Mouse (Mus musculus) limb, embryonic 10.5 days (tissue): ENCODE data around the gene Ncoa3. TPM values are rescaled to one million over a fixed set of nuclear protein-coding genes. Genes with fewer than 3 reads are reported as not detected.

Experiments
- DNase-seq: peaks from one replicate; pipeline ENCODE4 v3.0.0-alpha.2; 2017; ENCODE audit warnings: low spot score
- H3K27ac ChIP-seq: fragments of 300-500 bp; sonication (generic); 2 replicates; pipeline ENCODE4 v1.5.1; 2016; ENCODE audit warnings: mild to moderate bottlenecking
- H3K27me3 ChIP-seq: fragments of 300-500 bp; sonication (generic); 2 replicates; pipeline ENCODE4 v1.6.1; 2016; ENCODE audit warnings: low read depth, mild to moderate bottlenecking; ENCODE audit not compliant: poor library complexity, severe bottlenecking
- H3K36me3 ChIP-seq: fragments of 300-500 bp; sonication (generic); 2 replicates; pipeline ENCODE4 v1.6.1; 2016; ENCODE audit warnings: mild to moderate bottlenecking, moderate library complexity
- H3K4me1 ChIP-seq: fragments of 300-500 bp; sonication (generic); 2 replicates; pipeline ENCODE4 v1.6.1; 2016
- H3K4me3 ChIP-seq: fragments of 300-500 bp; sonication (generic); 2 replicates; pipeline ENCODE4 v1.5.1; 2016; ENCODE audit warnings: mild to moderate bottlenecking, moderate library complexity
- H3K9me3 ChIP-seq: fragments of 300-500 bp; sonication (generic); replicated peaks from 2 replicates; pipeline ENCODE4 v1.6.1; 2016; ENCODE audit warnings: mild to moderate bottlenecking
- WGBS: fragments of 180-500 bp; shearing (Covaris S2); methylation state at CpG from one replicate; pipeline ENCODE4 v1.1.7; 2016; 5-methylcytosine and 5-hydroxymethylcytosine counted together
- polyA plus RNA-seq: library from polyadenylated mRNA; unstranded; fragments of >200 nt; fragmentation: Nextera tagmentation; extraction: Ambion mirVana; gene quantifications from 2 replicates; pipeline ENCODE4 v1.2.1, GENCODE M21; 2016

Ncoa3 gene
- polyA plus RNA-seq, 1 experiment from 2014 or later, result 15.5 TPM

DNA sequence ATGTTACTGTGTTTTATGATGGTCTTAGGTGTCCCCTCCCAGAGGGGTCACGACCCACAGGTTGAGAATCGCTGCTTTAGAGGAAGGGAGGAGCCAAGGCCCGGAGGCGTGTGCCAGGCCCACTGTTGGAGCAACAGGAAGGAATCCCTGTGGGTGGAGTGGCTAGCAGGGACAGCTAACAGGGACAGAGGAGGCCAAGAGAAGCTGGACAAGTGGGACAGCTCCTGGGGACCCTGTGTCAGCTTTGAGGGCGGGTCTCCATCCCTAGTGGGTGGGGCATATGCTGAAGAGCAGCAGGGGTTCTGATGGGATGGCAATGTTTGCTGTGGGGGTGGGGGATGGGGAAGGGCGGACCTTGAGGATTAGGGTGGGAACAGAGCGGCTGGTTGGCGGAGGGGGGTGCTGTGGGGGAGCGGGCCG lies 119.4 kb downstream of the Ncoa3 start:
- Histone ChIP-seq H3K4me1 (peaks cover 36% of the 10 kb centered on the region), H3K36me3 (peaks cover 94% of the 10 kb centered on the region), H3K9me3 (no peaks in the 10 kb centered on the region), H3K27me3 (no peaks in the 10 kb centered on the region), H3K4me3 (no peak overlapping the region), H3K27ac (no peak overlapping the region)
- no peak for DNase-seq
- WGBS, result 60% methylated on average over 10 of the region's 10 CpGs

DNA sequence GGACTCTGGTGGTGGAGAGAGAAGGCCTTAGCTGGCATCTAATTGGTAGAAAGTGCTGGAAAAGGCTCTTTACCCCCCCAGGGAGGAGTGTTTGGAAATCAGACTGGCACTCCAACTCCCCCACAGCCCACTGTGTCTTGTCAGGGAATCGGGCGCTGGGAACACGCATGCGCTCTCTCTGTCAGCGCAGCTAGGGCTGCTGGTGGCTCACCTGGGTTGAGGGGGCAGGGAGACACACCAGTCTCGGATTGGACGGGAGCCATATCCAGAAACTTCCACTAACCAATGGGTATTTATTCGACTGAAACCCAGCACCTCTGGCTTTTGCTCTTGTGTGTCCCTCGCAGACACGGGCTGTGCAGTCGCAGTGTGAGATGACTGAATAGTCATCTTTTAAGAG lies 120.5 kb downstream of the Ncoa3 start:
- no peaks in the 10 kb centered on the region for H3K9me3 ChIP-seq
- H3K27me3 ChIP-seq, result no peaks in the 10 kb centered on the region
- H3K36me3 ChIP-seq, result peaks cover 94% of the 10 kb centered on the region
- 92% methylated on average over 11 of the region's 11 CpGs for WGBS
- DNase-seq, result no peak
- H3K27ac ChIP-seq, result 0 out of 2 replicates have a peak overlapping the region, but pooled peaks have one; percentile 16
- no peak overlapping the region for H3K4me3 ChIP-seq
- H3K4me1 ChIP-seq, result peaks cover 36% of the 10 kb centered on the region

DNA sequence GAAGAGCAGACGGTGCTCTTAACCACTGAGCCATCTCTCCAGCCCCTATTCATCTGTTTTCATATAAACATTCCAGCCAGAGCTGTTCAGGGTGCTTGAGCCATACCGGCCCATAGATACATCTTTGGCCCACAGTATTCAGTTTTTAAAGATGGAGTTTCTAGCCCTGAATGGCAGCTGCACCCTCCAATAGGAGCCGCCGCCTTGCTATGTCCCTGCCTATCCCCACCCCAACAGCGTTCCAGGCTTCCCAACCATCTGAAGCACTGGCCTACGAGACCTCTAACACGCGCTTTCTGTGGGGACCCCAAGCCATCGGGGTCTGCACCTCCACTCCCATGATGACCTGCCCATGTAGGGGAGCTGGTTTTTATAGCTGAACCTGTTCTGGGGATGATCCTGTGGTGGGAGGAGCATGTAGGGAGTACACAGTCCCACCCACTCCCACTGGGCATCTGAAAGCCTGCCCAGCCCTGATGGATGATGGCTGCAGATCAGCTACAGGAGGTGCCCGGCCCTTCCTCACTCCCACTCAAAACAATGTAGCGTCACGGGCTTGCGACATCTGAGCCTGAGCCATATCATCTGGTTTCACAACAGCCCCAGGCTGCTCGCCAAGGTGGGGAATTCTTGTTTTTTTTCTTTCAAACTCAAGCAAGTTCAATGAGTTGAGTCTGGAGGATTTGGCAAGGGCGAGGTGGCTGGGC lies 123.3 kb downstream of the Ncoa3 start:
- H3K4me3 ChIP-seq, result no peak overlapping the region
- H3K27me3 ChIP-seq, result no peaks in the 10 kb centered on the region
- H3K9me3 ChIP-seq, result no peaks in the 10 kb centered on the region
- 95% methylated on average over 15 of the region's 15 CpGs for WGBS
- H3K4me1 ChIP-seq, result peaks cover 21% of the 10 kb centered on the region
- H3K27ac ChIP-seq, result no peak overlapping the region
- H3K36me3 ChIP-seq, result peaks cover 99% of the 10 kb centered on the region
- DNase-seq, result no peak

DNA sequence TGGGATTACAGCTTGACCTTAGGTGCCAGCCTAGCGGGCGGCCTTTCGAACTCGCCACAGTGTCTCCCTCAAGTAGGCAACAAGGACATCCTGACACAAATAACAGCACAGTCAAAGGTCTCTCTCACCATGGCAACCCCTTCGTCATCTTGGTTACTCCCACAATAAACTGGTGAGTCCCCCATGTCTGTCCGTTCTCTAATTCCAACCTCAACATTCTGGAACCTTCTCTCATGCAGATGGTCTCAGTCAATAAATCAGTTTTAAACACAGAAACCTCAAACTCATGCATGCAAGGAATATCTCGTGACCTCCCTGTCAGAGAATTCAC lies 123.8 kb downstream of the Ncoa3 start:
- no peak for DNase-seq
- Histone ChIP-seq H3K4me1 (peaks cover 18% of the 10 kb centered on the region), H3K4me3 (no peak overlapping the region), H3K36me3 (peaks cover 99% of the 10 kb centered on the region), H3K9me3 (no peaks in the 10 kb centered on the region), H3K27me3 (no peaks in the 10 kb centered on the region), H3K27ac (no peak overlapping the region)
- WGBS, result 96% methylated on average over 7 of the region's 7 CpGs

DNA sequence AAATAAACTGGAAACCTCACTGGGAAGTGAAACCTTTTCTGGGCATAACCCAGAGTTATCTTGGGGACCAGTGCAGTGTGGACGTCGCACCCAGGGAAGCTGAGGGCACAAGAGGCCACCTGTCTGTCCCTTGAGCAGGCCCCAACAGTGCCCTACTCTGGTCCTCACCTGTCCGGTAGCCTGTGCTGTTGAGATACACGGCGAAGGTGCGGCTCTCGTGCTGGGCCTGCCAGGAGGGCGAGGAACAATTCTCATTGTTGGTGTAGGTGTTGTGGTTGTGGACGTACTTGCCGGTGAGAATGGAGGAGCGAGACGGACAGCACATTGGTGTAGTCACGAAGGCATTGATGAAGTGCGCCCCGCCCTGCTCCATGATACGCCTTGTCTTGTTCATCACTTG lies 124.3 kb downstream of the Ncoa3 start:
- Histone ChIP-seq H3K27ac (no peak overlapping the region), H3K4me3 (no peak overlapping the region), H3K36me3 (peaks cover 99% of the 10 kb centered on the region), H3K9me3 (no peaks in the 10 kb centered on the region), H3K4me1 (peaks cover 14% of the 10 kb centered on the region), H3K27me3 (no peaks in the 10 kb centered on the region)
- DNase-seq, result no peak
- WGBS, result 98% methylated on average over 16 of the region's 16 CpGs

DNA sequence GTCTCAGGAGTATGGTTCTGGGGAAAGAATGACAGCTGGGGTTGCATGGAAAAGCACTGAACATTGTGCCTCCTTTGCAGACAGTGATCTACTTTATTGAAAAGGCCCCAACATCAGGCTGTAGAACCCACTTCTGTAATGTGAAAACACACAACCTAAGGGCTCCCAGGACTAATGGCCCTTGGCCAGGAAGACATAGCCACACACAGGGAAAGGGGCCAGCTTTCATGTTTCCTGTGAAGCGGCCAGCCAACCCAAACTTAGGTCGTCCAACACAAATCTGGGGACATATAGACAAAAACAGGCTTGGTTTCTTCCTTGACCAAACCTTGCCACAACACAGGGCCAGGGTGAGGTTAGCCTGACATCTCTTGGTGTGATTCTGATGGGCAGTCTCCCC lies 127.6 kb downstream of the Ncoa3 start:
- H3K27me3 ChIP-seq, result no peaks in the 10 kb centered on the region
- H3K36me3 ChIP-seq, result peaks cover 99% of the 10 kb centered on the region
- no peaks in the 10 kb centered on the region for H3K4me1 ChIP-seq
- no peaks in the 10 kb centered on the region for H3K9me3 ChIP-seq
- WGBS, result 90% methylated on average over 2 of the region's 2 CpGs
- H3K27ac ChIP-seq, result no peak overlapping the region
- DNase-seq, result no peak
- H3K4me3 ChIP-seq, result no peak overlapping the region

DNA sequence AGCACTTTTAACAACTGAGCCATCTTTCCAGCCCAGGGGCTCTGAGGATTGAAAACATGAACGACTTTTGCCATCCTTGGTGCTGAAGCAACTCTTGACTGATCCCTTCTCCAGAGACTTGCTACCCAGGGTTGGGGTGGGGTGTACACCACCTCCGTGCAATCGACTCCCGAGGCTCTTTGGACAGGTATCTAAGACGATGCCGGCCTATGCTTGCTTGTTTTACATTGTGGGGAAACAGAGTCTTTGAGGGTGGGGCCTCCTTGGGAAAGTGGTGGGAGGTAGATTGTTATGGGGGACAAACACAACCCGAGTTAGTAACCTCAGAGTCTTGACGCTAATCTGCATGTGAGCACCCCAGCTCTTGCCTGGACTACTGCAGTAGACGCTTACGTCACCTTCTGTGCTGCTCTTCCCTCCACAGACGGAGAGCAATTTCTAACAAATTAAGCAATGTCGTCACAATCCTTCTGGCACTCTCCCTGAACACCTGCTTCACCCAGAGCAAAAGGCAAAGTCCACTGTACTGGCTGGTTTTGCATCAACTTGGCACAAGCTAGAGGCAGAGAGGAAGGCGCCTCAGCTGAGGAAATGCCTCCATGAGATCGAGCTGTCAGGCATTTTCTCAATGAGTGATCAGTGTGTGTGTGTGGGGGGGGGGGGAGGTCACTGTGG lies 129.4 kb downstream of the Ncoa3 start:
- peaks cover 100% of the 10 kb centered on the region for H3K36me3 ChIP-seq
- WGBS, result 90% methylated on average over 14 of the region's 14 CpGs
- no peak for DNase-seq
- no peak overlapping the region for H3K27ac ChIP-seq
- H3K4me3 ChIP-seq, result no peak overlapping the region
- H3K9me3 ChIP-seq, result no peaks in the 10 kb centered on the region
- peaks cover 10% of the 10 kb centered on the region for H3K4me1 ChIP-seq
- H3K27me3 ChIP-seq, result no peaks in the 10 kb centered on the region

DNA sequence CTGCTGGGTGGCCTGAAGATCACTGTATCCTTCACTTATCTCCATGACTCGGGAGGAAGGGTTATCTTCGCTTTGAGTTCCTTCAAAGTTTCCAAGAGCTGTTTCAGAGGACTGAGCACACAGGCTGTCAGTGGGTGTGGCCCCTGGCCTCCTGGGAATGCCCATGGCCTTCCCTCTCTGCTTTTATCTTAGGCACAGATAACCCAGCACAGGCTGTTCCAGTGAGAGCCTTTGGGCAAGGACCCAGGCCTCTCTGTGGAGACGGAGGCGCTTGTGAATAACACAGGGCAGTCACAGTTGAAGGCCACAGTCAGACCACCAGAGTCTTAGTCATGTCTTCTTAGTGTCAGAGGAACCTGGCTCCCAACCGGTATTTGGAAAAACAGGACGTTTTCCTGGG lies 130.3 kb downstream of the Ncoa3 start:
- Histone ChIP-seq H3K27ac (no peak overlapping the region), H3K27me3 (no peaks in the 10 kb centered on the region), H3K9me3 (no peaks in the 10 kb centered on the region), H3K4me1 (peaks cover 12% of the 10 kb centered on the region), H3K4me3 (no peak overlapping the region), H3K36me3 (peaks cover 100% of the 10 kb centered on the region)
- DNase-seq, result no peak
- 94% methylated on average over 6 of the region's 6 CpGs for WGBS

Other genes with a start within 250 kb of the Ncoa3 start
- 59.3 and 59.5 TPM in 2 replicates for gene Zmynd8, start 93.6 kb upstream of the Ncoa3 start, polyA plus RNA-seq
- gene Sulf2, start 163.0 kb downstream of the Ncoa3 start, polyA plus RNA-seq, result 157 and 188 TPM in 2 replicates